Mouse (Mus musculus) stomach, postnatal 0 days (tissue): ENCODE results near the gene A630076J17Rik.

Experiments
- CTCF ChIP-seq: IDR thresholded peaks from 2 replicates; pipeline ENCODE4 v1.5.1; 2016; ENCODE audit warnings: antibody characterized with exemption, low read depth, mild to moderate bottlenecking, moderate library complexity
- EP300 ChIP-seq: optimal IDR thresholded peaks from 2 replicates; pipeline ENCODE3; 2016; ENCODE audit warnings: antibody characterized with exemption

- no peak for TF ChIP-seq CTCF
- TF ChIP-seq EP300 = no peak
These were observed 36.5 kb downstream of the A630076J17Rik start for GRCm38 (mm10) chr3:107266814-107267345.
